Comparison of ENCODE assay signal across 9 mouse cellular contexts in genomic region chr9:17987606-17988005, GRCm38 (mm10).
DNase-seq lines count a peak whose midpoint lies in the region; ATAC-seq and TF ChIP-seq lines count a peak whose summit lies in the region.
"Had no signal": no experiment of that assay in that cellular context is flagged by ENCODE, and none has a peak within 500 bp of the region (broad histone marks: within the 10 kb centered on the region; RNA-seq: fewer than 3 reads in every experiment).

No protein-coding gene starts in this region.

- no peak for ATAC-seq in neural tube, embryonic 15.5 days (ENCODE audit: low FRiP score)
- no peak for ATAC-seq in Patski
- 0 out of 2 replicates have a peak, but pooled peaks have one; percentile 68 for ATAC-seq in erythroid progenitor cell, adult 5-6 weeks (replicated peaks; ENCODE audit: low FRiP score, poor library complexity, severe bottlenecking)

- no peaks in the 10 kb centered on the region for H3K9me3 ChIP-seq in neural tube, embryonic 15.5 days (replicated peaks)
- H3K9me3 ChIP-seq: limb, embryonic 13.5 days had no signal

- H3K4me1 ChIP-seq in neural tube, embryonic 15.5 days = no peaks in the 10 kb centered on the region
- H3K4me1 ChIP-seq: limb, embryonic 13.5 days had no signal

- H3K4me3 ChIP-seq in gastrocnemius, adult 2 months = no peak overlapping the region
- no peak overlapping the region for H3K4me3 ChIP-seq in neural tube, embryonic 15.5 days (replicated peaks)
- H3K4me3 ChIP-seq: limb, embryonic 13.5 days had no signal

- H3K9ac ChIP-seq in neural tube, embryonic 15.5 days (replicated peaks) = no peak overlapping the region
- H3K9ac ChIP-seq: limb, embryonic 13.5 days had no signal

- 81% methylated on average over 5 of the region's 5 CpGs for WGBS in neural tube, embryonic 15.5 days

- TF ChIP-seq CTCF in gastrocnemius, adult 2 months (IDR thresholded peaks at IDR 0.05) = no peak
- no peak for TF ChIP-seq CTCF in Patski (IDR thresholded peaks at IDR 0.05)

- POLR2A ChIA-PET in Patski (lab: Charles Lee) = no interaction called here

- no peak overlapping the region for H3K27ac ChIP-seq in gastrocnemius, adult 2 months
- no peak overlapping the region for H3K27ac ChIP-seq in neural tube, embryonic 15.5 days (replicated peaks)
- H3K27ac ChIP-seq: limb, embryonic 13.5 days had no signal

- H3K36me3 ChIP-seq in neural tube, embryonic 15.5 days = no peaks in the 10 kb centered on the region
- H3K36me3 ChIP-seq: limb, embryonic 13.5 days had no signal

- no peaks in the 10 kb centered on the region for H3K27me3 ChIP-seq in neural tube, embryonic 15.5 days (replicated peaks)
- no peaks in the 10 kb centered on the region for H3K27me3 ChIP-seq in Patski
- H3K27me3 ChIP-seq: limb, embryonic 13.5 days had no signal

- intact Hi-C loops in gastrocnemius, adult 2 months (cut with DNase I) = no loop called here

- H3K4me2 ChIP-seq in neural tube, embryonic 15.5 days = no peak overlapping the region
- H3K4me2 ChIP-seq: limb, embryonic 13.5 days had no signal

- peak; percentile 20 for DNase-seq in gastrocnemius, adult 2 months
- DNase-seq in gastrocnemius, postnatal 25 days = no peak
- peak; percentile 45 for DNase-seq in neural tube, embryonic 10.5 days (ENCODE audit: extremely low spot score, low spot score)
- DNase-seq in Patski (ENCODE audit: low read depth, low spot score) = peak; percentile 53
- peak; percentile 74 for DNase-seq in skeletal muscle tissue, adult 2 months (ENCODE audit: low read depth, low spot score)
- no peak for DNase-seq in left cerebral cortex, adult 9 months (ENCODE audit: low spot score in 2 of 2)

- in situ Hi-C loops in Patski (cut with MboI; ENCODE audit: low pct_unique_long_range_greater_than_20kb) = no loop called here

- CTCF ChIA-PET in Patski (lab: Charles Lee) = no interaction called here

Comparison
In these comparisons a context has a peak if more than half of its experiments do, and no peak if none do; other contexts are left out.
1. DNase-seq: peak in gastrocnemius, adult 2 months (single experiment), neural tube, embryonic 10.5 days (single experiment), Patski (single experiment) and skeletal muscle tissue, adult 2 months (single experiment); none in gastrocnemius, postnatal 25 days (single experiment) and left cerebral cortex, adult 9 months (0 of 2).